In genomic region chr17:10521282-10521681, GRCm38 (mm10) we compare ENCODE assay signal across 16 mouse cellular contexts.
"Had no signal": no experiment of that assay in that cellular context is flagged by ENCODE, and none has a peak within 500 bp of the region (broad histone marks: within the 10 kb centered on the region; RNA-seq: fewer than 3 reads in every experiment).

No protein-coding gene starts in this region.

- H3K4me3 ChIP-seq: liver, embryonic 15.5 days; lung, embryonic 15.5 days; midbrain, embryonic 12.5 days; neural tube, embryonic 12.5 days; stomach, embryonic 15.5 days had no signal

- DNase-seq: liver, postnatal 0 days; lung, adult 2 months; lung, postnatal 14 days; lung, postnatal 36 days; midbrain, embryonic 14.5 days; right cerebral cortex, postnatal 14 days; thymus, adult 2 months; thymus, postnatal 25 days; thymus, postnatal 4 days had no signal

- H3K36me3 ChIP-seq: liver, embryonic 15.5 days; lung, embryonic 15.5 days; midbrain, embryonic 12.5 days; neural tube, embryonic 12.5 days; stomach, embryonic 15.5 days had no signal

- ATAC-seq: liver, postnatal 0 days; lung, postnatal 0 days; midbrain, embryonic 16.5 days had no signal

- H3K4me1 ChIP-seq: liver, embryonic 15.5 days; lung, embryonic 15.5 days; stomach, embryonic 15.5 days had no signal

- H3K9me3 ChIP-seq: liver, embryonic 15.5 days; lung, embryonic 15.5 days; midbrain, embryonic 12.5 days; neural tube, embryonic 12.5 days; stomach, embryonic 15.5 days had no signal

- H3K27me3 ChIP-seq: liver, embryonic 15.5 days; lung, embryonic 15.5 days; neural tube, embryonic 12.5 days; stomach, embryonic 15.5 days had no signal
